Mouse (Mus musculus) embryonic facial prominence, embryonic 15.5 days (tissue): Measurements from ENCODE around the gene Dlec1. TPM values are rescaled to one million over a fixed set of nuclear protein-coding genes. Genes with fewer than 3 reads are reported as not detected.

Source experiments
- ATAC-seq: fragments of 200-750 bp; cut with Nextera tagmentation; 2 replicates; pipeline ENCODE4 v1.8.0; 2017; ENCODE audit warnings: low read depth, moderate TSS enrichment; ENCODE audit not compliant: insufficient number of reproducible peaks, low FRiP score, low TSS enrichment
- H3K27ac ChIP-seq: fragments of 300-500 bp; sonication (generic); replicated peaks from 2 replicates; pipeline ENCODE4 v1.5.1; 2015; ENCODE audit warnings: mild to moderate bottlenecking, inconsistent platforms
- H3K27me3 ChIP-seq: fragments of 300-500 bp; sonication (generic); 2 replicates; pipeline ENCODE4 v1.6.1; 2015; ENCODE audit warnings: inconsistent platforms
- H3K36me3 ChIP-seq: fragments of 300-500 bp; sonication (generic); 2 replicates; pipeline ENCODE4 v1.6.1; 2015; ENCODE audit warnings: mild to moderate bottlenecking, inconsistent platforms
- H3K4me1 ChIP-seq: fragments of 300-500 bp; sonication (generic); 2 replicates; pipeline ENCODE4 v1.6.1; 2015; ENCODE audit warnings: inconsistent platforms
- H3K4me2 ChIP-seq: fragments of 300-500 bp; sonication (generic); replicated peaks from 2 replicates; pipeline ENCODE4 v1.6.1; 2015; ENCODE audit warnings: mild to moderate bottlenecking, inconsistent platforms
- H3K4me3 ChIP-seq: fragments of 300-500 bp; sonication (generic); replicated peaks from 2 replicates; pipeline ENCODE4 v1.5.1; 2015; ENCODE audit warnings: mild to moderate bottlenecking, inconsistent platforms
- H3K9ac ChIP-seq: fragments of 300-500 bp; sonication (generic); 2 replicates; pipeline ENCODE4 v1.6.1; 2015; ENCODE audit warnings: inconsistent platforms
- H3K9me3 ChIP-seq: fragments of 300-500 bp; sonication (generic); replicated peaks from 2 replicates; pipeline ENCODE4 v1.6.1; 2016; ENCODE audit warnings: inconsistent platforms
- WGBS: fragments of 180-500 bp; shearing (Covaris S2); methylation state at CpG from one replicate; pipeline ENCODE4 v1.1.7; 2015; 5-methylcytosine and 5-hydroxymethylcytosine counted together
- polyA plus RNA-seq: library from polyadenylated mRNA; unstranded; fragments of >200 nt; fragmentation: Nextera tagmentation; extraction: Ambion mirVana; gene quantifications from 2 replicates; pipeline ENCODE4 v1.2.1, GENCODE M21; 2015

Dlec1 gene
- 1.4 and 3.5 TPM in 2 replicates for polyA plus RNA-seq

- Histone ChIP-seq H3K9ac (peak within 1 kb of the TSS; percentile 7), H3K4me3 (peak within 1 kb of the TSS; percentile 68), H3K36me3 (no peaks in the 10 kb centered on the region), H3K27ac (0 out of 2 replicates have a peak within 1 kb of the TSS, but pooled peaks have one; percentile 55), H3K9me3 (no peaks in the 10 kb centered on the region), H3K4me1 (0 out of 2 replicates have a peak, but pooled peaks cover 21% of the 10 kb centered on the region), H3K27me3 (peaks cover 5% of the 10 kb centered on the region; the same call in 1 of the 2 replicates), H3K4me2 (peak within 1 kb of the TSS; percentile 93)
- peak; percentile 79 for ATAC-seq
- 3% methylated on average over 44 of the region's 44 CpGs for WGBS
Observed at GRCm38 (mm10) chr9:119101992-119102782, at the start of gene Dlec1. Dlec1 (plus strand) TSS chr9:119102478.

- 78% methylated on average over 9 of the region's 9 CpGs for WGBS
- Histone ChIP-seq H3K4me2 (peak overlapping the region; percentile 73; the same call in 1 of the 2 replicates), H3K4me1 (peaks cover 22% of the 10 kb centered on the region), H3K9me3 (no peaks in the 10 kb centered on the region), H3K36me3 (no peaks in the 10 kb centered on the region), H3K27me3 (no peaks in the 10 kb centered on the region), H3K9ac (no peak overlapping the region), H3K4me3 (no peak overlapping the region), H3K27ac (no peak overlapping the region)
- ATAC-seq: no peak
Observed at GRCm38 (mm10) chr9:119053964-119054576, 48.2 kb upstream of the Dlec1 start.

GRCm38 (mm10) chr9:119055336-119055735 lies 46.9 kb upstream of the Dlec1 start:
- no peak overlapping the region for H3K4me3 ChIP-seq
- H3K36me3 ChIP-seq: no peaks in the 10 kb centered on the region
- 79% methylated on average over 4 of the region's 4 CpGs for WGBS
- H3K4me2 ChIP-seq: no peak overlapping the region
- H3K4me1 ChIP-seq: peaks cover 22% of the 10 kb centered on the region
- ATAC-seq: no peak
- no peaks in the 10 kb centered on the region for H3K9me3 ChIP-seq
- no peak overlapping the region for H3K27ac ChIP-seq
- no peak overlapping the region for H3K9ac ChIP-seq
- H3K27me3 ChIP-seq: no peaks in the 10 kb centered on the region

- 79% methylated on average over 7 of the region's 7 CpGs for WGBS
- H3K9ac ChIP-seq: no peak overlapping the region
Observed at GRCm38 (mm10) chr9:119058245-119058644, 44.0 kb upstream of the Dlec1 start.

GRCm38 (mm10) chr9:119060701-119061100 lies 41.6 kb upstream of the Dlec1 start:
- H3K9ac ChIP-seq: no peak overlapping the region
- no peak for ATAC-seq
- H3K36me3 ChIP-seq: no peaks in the 10 kb centered on the region
- no peak overlapping the region for H3K4me2 ChIP-seq
- no peak overlapping the region for H3K27ac ChIP-seq
- H3K27me3 ChIP-seq: no peaks in the 10 kb centered on the region
- H3K4me3 ChIP-seq: no peak overlapping the region
- H3K9me3 ChIP-seq: no peaks in the 10 kb centered on the region
- WGBS: 87% methylated on average over 10 of the region's 10 CpGs
- peaks cover 12% of the 10 kb centered on the region for H3K4me1 ChIP-seq

More at GRCm38 (mm10) chr9:119058245-119058644, 44.0 kb upstream of the Dlec1 start:
- Histone ChIP-seq H3K27ac (no peak overlapping the region), H3K9me3 (no peaks in the 10 kb centered on the region), H3K4me1 (peaks cover 15% of the 10 kb centered on the region), H3K4me2 (no peak overlapping the region), H3K27me3 (no peaks in the 10 kb centered on the region), H3K36me3 (no peaks in the 10 kb centered on the region), H3K4me3 (no peak overlapping the region)
- no peak for ATAC-seq

GRCm38 (mm10) chr9:119063036-119063644 lies 39.1 kb upstream of the Dlec1 start:
- peaks cover 20% of the 10 kb centered on the region for H3K4me1 ChIP-seq
- 27% methylated on average over 19 of the region's 19 CpGs for WGBS
- no peaks in the 10 kb centered on the region for H3K27me3 ChIP-seq
- no peak overlapping the region for H3K9ac ChIP-seq
- H3K9me3 ChIP-seq: no peaks in the 10 kb centered on the region
- H3K4me3 ChIP-seq: no peak overlapping the region
- H3K4me2 ChIP-seq: no peak overlapping the region
- no peak overlapping the region for H3K27ac ChIP-seq
- no peak for ATAC-seq
- no peaks in the 10 kb centered on the region for H3K36me3 ChIP-seq

- WGBS: 72% methylated on average over 4 of the region's 4 CpGs
Observed at GRCm38 (mm10) chr9:119064296-119064695, 38.0 kb upstream of the Dlec1 start.

GRCm38 (mm10) chr9:119067601-119068000 lies 34.7 kb upstream of the Dlec1 start:
- H3K36me3 ChIP-seq: peaks cover 13% of the 10 kb centered on the region
- H3K4me2 ChIP-seq: no peak overlapping the region
- no peaks in the 10 kb centered on the region for H3K27me3 ChIP-seq
- WGBS: 5% methylated on average over 6 of the region's 6 CpGs
- H3K9ac ChIP-seq: no peak overlapping the region
- H3K27ac ChIP-seq: no peak overlapping the region
- H3K4me1 ChIP-seq: peaks cover 19% of the 10 kb centered on the region
- ATAC-seq: no peak; the same call in 1 of the 2 replicates
- H3K4me3 ChIP-seq: no peak overlapping the region
- H3K9me3 ChIP-seq: no peaks in the 10 kb centered on the region

More at GRCm38 (mm10) chr9:119064296-119064695, 38.0 kb upstream of the Dlec1 start:
- ATAC-seq: no peak
- no peaks in the 10 kb centered on the region for H3K36me3 ChIP-seq
- peaks cover 21% of the 10 kb centered on the region for H3K4me1 ChIP-seq
- no peaks in the 10 kb centered on the region for H3K27me3 ChIP-seq
- H3K4me3 ChIP-seq: no peak overlapping the region
- H3K27ac ChIP-seq: no peak overlapping the region
- no peak overlapping the region for H3K9ac ChIP-seq
- H3K4me2 ChIP-seq: no peak overlapping the region
- no peaks in the 10 kb centered on the region for H3K9me3 ChIP-seq

- 81% methylated on average over 11 of the region's 11 CpGs for WGBS
- no peaks in the 10 kb centered on the region for H3K27me3 ChIP-seq
- H3K36me3 ChIP-seq: peaks cover 17% of the 10 kb centered on the region
- no peak for ATAC-seq
- H3K9ac ChIP-seq: no peak overlapping the region
- H3K4me2 ChIP-seq: no peak overlapping the region
- H3K4me1 ChIP-seq: peaks cover 12% of the 10 kb centered on the region
- H3K9me3 ChIP-seq: no peaks in the 10 kb centered on the region
- H3K4me3 ChIP-seq: no peak overlapping the region
- H3K27ac ChIP-seq: no peak overlapping the region
Observed at GRCm38 (mm10) chr9:119068266-119068665, 34.0 kb upstream of the Dlec1 start.

- no peak for ATAC-seq
- 80% methylated on average over 13 of the region's 13 CpGs for WGBS
- H3K4me2 ChIP-seq: no peak overlapping the region
- no peaks in the 10 kb centered on the region for H3K27me3 ChIP-seq
- no peak overlapping the region for H3K4me3 ChIP-seq
- no peak overlapping the region for H3K9ac ChIP-seq
- no peaks in the 10 kb centered on the region for H3K9me3 ChIP-seq
- H3K4me1 ChIP-seq: peaks cover 9% of the 10 kb centered on the region; the same call in 1 of the 2 replicates
- H3K36me3 ChIP-seq: peaks cover 35% of the 10 kb centered on the region
- H3K27ac ChIP-seq: no peak overlapping the region
Observed at GRCm38 (mm10) chr9:119070173-119070825, 32.0 kb upstream of the Dlec1 start.

- Histone ChIP-seq H3K36me3 (peaks cover 47% of the 10 kb centered on the region), H3K4me3 (no peak overlapping the region), H3K27ac (no peak overlapping the region), H3K4me2 (no peak overlapping the region), H3K27me3 (no peaks in the 10 kb centered on the region), H3K9me3 (no peaks in the 10 kb centered on the region), H3K4me1 (peaks cover 9% of the 10 kb centered on the region; the same call in 1 of the 2 replicates), H3K9ac (no peak overlapping the region)
- no peak for ATAC-seq
- WGBS: 84% methylated on average over 9 of the region's 9 CpGs
Observed at GRCm38 (mm10) chr9:119071786-119072185, 30.5 kb upstream of the Dlec1 start.
